Mouse (Mus musculus) MEL (cell line): Measurements from ENCODE around the gene Gm28374.

Experiments used
- CTCF ChIP-seq, 3 experiments: IDR thresholded peaks in 2 of 3; conservative IDR thresholded peaks in 1 of 3; 2 replicates each; pipeline ENCODE4 v1.5.1; 2011 to 2012; ENCODE audit warnings: low read length in 3 of 3, low read depth in 2 of 3, mild to moderate bottlenecking in 2 of 3, improper control_type of control experiment in 1 of 3, inconsistent platforms in 1 of 3, mixed read lengths in 1 of 3, moderate library complexity in 1 of 3; ENCODE audit not compliant: control insufficient read depth in 1 of 3, insufficient read depth in 1 of 3, poor library complexity in 1 of 3, severe bottlenecking in 1 of 3
- MXI1 ChIP-seq: IDR thresholded peaks from 2 replicates; pipeline ENCODE4 v1.6.1; 2011; ENCODE audit warnings: mild to moderate bottlenecking, low read depth, low read length, improper control_type of control experiment

GRCm38 (mm10) chr19:6127760-6128341 is 45.8 kb upstream of the Gm28374 start, which contains the start of gene Snx15:
- TF ChIP-seq MXI1 (peak; percentile 66), CTCF (IDR thresholded peaks at IDR 0.05 in 2 of 3, conservative IDR thresholded peaks at IDR 0.05 in 1 of 3; ENCODE audit: control insufficient read depth in 1 of 3, insufficient read depth in 1 of 3, low read depth in 2 of 3, low read length in 3 of 3, poor library complexity in 1 of 3, severe bottlenecking in 1 of 3) (no peak)
